Comparison of ENCODE assay signal across 9 mouse cellular contexts in genomic region chr11:120799316-120799890, GRCm38 (mm10). TPM values are rescaled to one million over a fixed set of nuclear protein-coding genes. Genes with fewer than 3 reads are reported as not detected.
DNase-seq lines count a peak whose midpoint lies in the region; ATAC-seq and TF ChIP-seq lines count a peak whose summit lies in the region.
"Had no signal": no experiment of that assay in that cellular context is flagged by ENCODE, and none has a peak within 500 bp of the region (broad histone marks: within the 10 kb centered on the region; RNA-seq: fewer than 3 reads in every experiment).

No protein-coding gene starts in this region.

- H3K27me3 ChIP-seq in forebrain, embryonic 10.5 days (ENCODE audit: poor library complexity, severe bottlenecking) = no peaks in the 10 kb centered on the region
- H3K27me3 ChIP-seq in forebrain, embryonic 12.5 days = no peaks in the 10 kb centered on the region
- no peaks in the 10 kb centered on the region for H3K27me3 ChIP-seq in kidney, postnatal 0 days (ENCODE audit: insufficient read depth, low read length)
- H3K27me3 ChIP-seq in embryonic facial prominence, embryonic 15.5 days = no peaks in the 10 kb centered on the region
- H3K27me3 ChIP-seq in lung, embryonic 16.5 days (ENCODE audit: control insufficient read depth, insufficient read depth, low read depth, low read length) = no peaks in the 10 kb centered on the region

- H3K9me3 ChIP-seq in forebrain, embryonic 10.5 days = no peaks in the 10 kb centered on the region
- H3K9me3 ChIP-seq in forebrain, embryonic 12.5 days = no peaks in the 10 kb centered on the region
- H3K9me3 ChIP-seq in kidney, postnatal 0 days (replicated peaks; ENCODE audit: low read length) = no peaks in the 10 kb centered on the region
- H3K9me3 ChIP-seq in embryonic facial prominence, embryonic 15.5 days (replicated peaks) = no peaks in the 10 kb centered on the region
- H3K9me3 ChIP-seq in lung, embryonic 16.5 days (ENCODE audit: control insufficient read depth, low read length) = no peaks in the 10 kb centered on the region

- peaks cover 6% of the 10 kb centered on the region for H3K36me3 ChIP-seq in forebrain, embryonic 10.5 days (replicated peaks)
- H3K36me3 ChIP-seq in forebrain, embryonic 12.5 days (replicated peaks) = peaks cover 3% of the 10 kb centered on the region; the same call in 1 of the 2 replicates
- H3K36me3 ChIP-seq in kidney, postnatal 0 days (ENCODE audit: insufficient read depth, low read length) = no peaks in the 10 kb centered on the region
- H3K36me3 ChIP-seq in embryonic facial prominence, embryonic 15.5 days = peaks cover 6% of the 10 kb centered on the region; the same call in 1 of the 2 replicates
- H3K36me3 ChIP-seq in lung, embryonic 16.5 days (ENCODE audit: control insufficient read depth, insufficient read depth, low read length) = no peaks in the 10 kb centered on the region

- peaks cover 34% of the 10 kb centered on the region for H3K4me1 ChIP-seq in forebrain, embryonic 10.5 days
- peaks cover 28% of the 10 kb centered on the region for H3K4me1 ChIP-seq in forebrain, embryonic 12.5 days
- H3K4me1 ChIP-seq in kidney, postnatal 0 days (replicated peaks; ENCODE audit: insufficient read depth, low read length) = no peaks in the 10 kb centered on the region; the same call in 1 of the 2 replicates
- H3K4me1 ChIP-seq in embryonic facial prominence, embryonic 15.5 days = peaks cover 25% of the 10 kb centered on the region
- peaks cover 20% of the 10 kb centered on the region for H3K4me1 ChIP-seq in lung, embryonic 16.5 days (replicated peaks; ENCODE audit: control insufficient read depth, insufficient read depth, low read length)

- peak overlapping the region; percentile 78 for H3K27ac ChIP-seq in forebrain, embryonic 10.5 days
- H3K27ac ChIP-seq in forebrain, embryonic 12.5 days = no peak overlapping the region
- H3K27ac ChIP-seq in kidney, postnatal 0 days = peak overlapping the region; percentile 32
- peak overlapping the region; percentile 74 for H3K27ac ChIP-seq in embryonic facial prominence, embryonic 15.5 days (replicated peaks)
- H3K27ac ChIP-seq in lung, embryonic 16.5 days (ENCODE audit: low read length) = peak overlapping the region; percentile 86

- ATAC-seq in forebrain, embryonic 12.5 days (ENCODE audit: low FRiP score) = no peak
- no peak for ATAC-seq in kidney, postnatal 0 days (replicated peaks; ENCODE audit: low FRiP score, low read depth)
- ATAC-seq in embryonic facial prominence, embryonic 15.5 days (ENCODE audit: insufficient number of reproducible peaks, low FRiP score, low TSS enrichment, low read depth) = no peak
- ATAC-seq in lung, embryonic 16.5 days (ENCODE audit: low read depth) = no peak

- no peak for TF ChIP-seq CTCF in kidney, postnatal 0 days (IDR thresholded peaks at IDR 0.05; ENCODE audit: low read depth)

- no peak overlapping the region for H3K4me2 ChIP-seq in forebrain, embryonic 12.5 days
- H3K4me2 ChIP-seq in kidney, postnatal 0 days (ENCODE audit: low read length) = no peak overlapping the region
- 0 out of 2 replicates have a peak overlapping the region, but pooled peaks have one; percentile 21 for H3K4me2 ChIP-seq in embryonic facial prominence, embryonic 15.5 days (replicated peaks)
- H3K4me2 ChIP-seq in lung, embryonic 16.5 days (ENCODE audit: low read depth, low read length) = peak overlapping the region; percentile 11; the same call in 1 of the 2 replicates

- peak overlapping the region; percentile 28; the same call in 1 of the 2 replicates for H3K4me3 ChIP-seq in forebrain, embryonic 10.5 days
- no peak overlapping the region for H3K4me3 ChIP-seq in forebrain, embryonic 12.5 days (replicated peaks)
- H3K4me3 ChIP-seq in kidney, postnatal 0 days (replicated peaks; ENCODE audit: low read depth, low read length) = no peak overlapping the region
- no peak overlapping the region for H3K4me3 ChIP-seq in embryonic facial prominence, embryonic 15.5 days (replicated peaks)
- no peak overlapping the region for H3K4me3 ChIP-seq in lung, embryonic 16.5 days (ENCODE audit: low read length)
- H3K4me3 ChIP-seq: erythroblast, embryonic 14.5 days had no signal

- no peak overlapping the region for H3K9ac ChIP-seq in forebrain, embryonic 12.5 days
- no peak overlapping the region for H3K9ac ChIP-seq in kidney, postnatal 0 days (ENCODE audit: low read depth, low read length)
- no peak overlapping the region for H3K9ac ChIP-seq in embryonic facial prominence, embryonic 15.5 days
- H3K9ac ChIP-seq in lung, embryonic 16.5 days (ENCODE audit: low read length) = no peak overlapping the region; the same call in 1 of the 2 replicates

- 76% methylated on average over 6 of the region's 6 CpGs for WGBS in forebrain, embryonic 10.5 days
- 83% methylated on average over 6 of the region's 6 CpGs for WGBS in forebrain, embryonic 12.5 days
- WGBS in kidney, postnatal 0 days = 75% methylated on average over 6 of the region's 6 CpGs
- WGBS in embryonic facial prominence, embryonic 15.5 days = 64% methylated on average over 6 of the region's 6 CpGs
- WGBS in lung, embryonic 16.5 days = 45% methylated on average over 6 of the region's 6 CpGs

- DNase-seq in forebrain, embryonic 10.5 days (ENCODE audit: extremely low spot score, low spot score) = no peak
- no peak for DNase-seq in kidney, postnatal 0 days (ENCODE audit: low spot score)
- no peak for DNase-seq in kidney, postnatal 14 days
- DNase-seq in adrenal gland, postnatal 10 days = no peak
- DNase-seq in urinary bladder, postnatal 36 days (ENCODE audit: low spot score in 2 of 2) = no peak

RNA-seq across cellular contexts. Expression of gene Dus1l, which starts 3.2 kb away (rescaled TPM):
- polyA plus RNA-seq in forebrain, embryonic 10.5 days (2016; fragmentation: Nextera tagmentation; extraction: Ambion mirVana) = 110 and 111 TPM in 2 replicates
- polyA plus RNA-seq in forebrain, embryonic 12.5 days (2016; fragmentation: Nextera tagmentation; extraction: Ambion mirVana) = 67.9 and 69.6 TPM in 2 replicates
- polyA plus RNA-seq in kidney, postnatal 0 days (2015; fragmentation: Nextera tagmentation; extraction: Ambion mirVana) = 66.0 and 73.0 TPM in 2 replicates
- 61.4 and 64.4 TPM in 2 replicates for polyA plus RNA-seq in embryonic facial prominence, embryonic 15.5 days (2015; fragmentation: Nextera tagmentation; extraction: Ambion mirVana)
- 74.0 and 80.9 TPM in 2 replicates for polyA plus RNA-seq in lung, embryonic 16.5 days (2015; fragmentation: Nextera tagmentation; extraction: Ambion mirVana)
- total RNA-seq in adrenal gland, postnatal 10 days (2021) = 10 to 100 TPM; 61.2 to 64.3 TPM

RNA-seq across cellular contexts. Expression of gene Gps1, which starts 15.3 kb away (rescaled TPM):
- polyA plus RNA-seq in forebrain, embryonic 10.5 days (2016; fragmentation: Nextera tagmentation; extraction: Ambion mirVana) = 281 and 283 TPM in 2 replicates
- 246 and 247 TPM in 2 replicates for polyA plus RNA-seq in forebrain, embryonic 12.5 days (2016; fragmentation: Nextera tagmentation; extraction: Ambion mirVana)
- 158 and 170 TPM in 2 replicates for polyA plus RNA-seq in kidney, postnatal 0 days (2015; fragmentation: Nextera tagmentation; extraction: Ambion mirVana)
- 205 and 214 TPM in 2 replicates for polyA plus RNA-seq in embryonic facial prominence, embryonic 15.5 days (2015; fragmentation: Nextera tagmentation; extraction: Ambion mirVana)
- polyA plus RNA-seq in lung, embryonic 16.5 days (2015; fragmentation: Nextera tagmentation; extraction: Ambion mirVana) = 187 and 188 TPM in 2 replicates
- total RNA-seq in adrenal gland, postnatal 10 days (2021) = 10 to 100 TPM; 84.2 to 89.3 TPM

RNA-seq across cellular contexts. Expression of gene Rfng, which starts 15.4 kb away (rescaled TPM):
- polyA plus RNA-seq in forebrain, embryonic 10.5 days (2016; fragmentation: Nextera tagmentation; extraction: Ambion mirVana) = 39.1 and 43.3 TPM in 2 replicates
- polyA plus RNA-seq in forebrain, embryonic 12.5 days (2016; fragmentation: Nextera tagmentation; extraction: Ambion mirVana) = 58.1 and 63.7 TPM in 2 replicates
- 32.4 and 32.6 TPM in 2 replicates for polyA plus RNA-seq in kidney, postnatal 0 days (2015; fragmentation: Nextera tagmentation; extraction: Ambion mirVana)
- polyA plus RNA-seq in embryonic facial prominence, embryonic 15.5 days (2015; fragmentation: Nextera tagmentation; extraction: Ambion mirVana) = 56.0 and 62.0 TPM in 2 replicates
- 39.3 and 43.0 TPM in 2 replicates for polyA plus RNA-seq in lung, embryonic 16.5 days (2015; fragmentation: Nextera tagmentation; extraction: Ambion mirVana)
- 10 to 100 TPM; 15.9 to 20.6 TPM for total RNA-seq in adrenal gland, postnatal 10 days (2021)

RNA-seq across cellular contexts. Expression of gene Fasn, which starts 24.9 kb away (rescaled TPM):
- 134 and 144 TPM in 2 replicates for polyA plus RNA-seq in forebrain, embryonic 10.5 days (2016; fragmentation: Nextera tagmentation; extraction: Ambion mirVana)
- 118 and 139 TPM in 2 replicates for polyA plus RNA-seq in forebrain, embryonic 12.5 days (2016; fragmentation: Nextera tagmentation; extraction: Ambion mirVana)
- 19.8 and 19.9 TPM in 2 replicates for polyA plus RNA-seq in kidney, postnatal 0 days (2015; fragmentation: Nextera tagmentation; extraction: Ambion mirVana)
- 46.2 and 48.8 TPM in 2 replicates for polyA plus RNA-seq in embryonic facial prominence, embryonic 15.5 days (2015; fragmentation: Nextera tagmentation; extraction: Ambion mirVana)
- 50.6 and 53.5 TPM in 2 replicates for polyA plus RNA-seq in lung, embryonic 16.5 days (2015; fragmentation: Nextera tagmentation; extraction: Ambion mirVana)
- total RNA-seq in adrenal gland, postnatal 10 days (2021) = 100 to 1,000 TPM in 1 of 2 experiments, 10 to 100 TPM in 1; 93.1 to 104 TPM

RNA-seq across cellular contexts. Expression of gene Hmga1b, which starts 36.8 kb away (rescaled TPM):
- 12.3 and 14.2 TPM in 2 replicates for polyA plus RNA-seq in forebrain, embryonic 10.5 days (2016; fragmentation: Nextera tagmentation; extraction: Ambion mirVana)
- polyA plus RNA-seq in forebrain, embryonic 12.5 days (2016; fragmentation: Nextera tagmentation; extraction: Ambion mirVana) = 5.2 and 6.1 TPM in 2 replicates
- polyA plus RNA-seq in kidney, postnatal 0 days (2015; fragmentation: Nextera tagmentation; extraction: Ambion mirVana) = 2.6 and 4.5 TPM in 2 replicates
- polyA plus RNA-seq in embryonic facial prominence, embryonic 15.5 days (2015; fragmentation: Nextera tagmentation; extraction: Ambion mirVana) = 3.8 and 5.9 TPM in 2 replicates
- polyA plus RNA-seq in lung, embryonic 16.5 days (2015; fragmentation: Nextera tagmentation; extraction: Ambion mirVana) = 3.9 and 5.0 TPM in 2 replicates
- total RNA-seq in adrenal gland, postnatal 10 days (2021) = 10 to 100 TPM; 23.9 to 46.6 TPM

Comparison
In these comparisons a context has a peak if more than half of its experiments do, and no peak if none do; other contexts are left out.
1. H3K4me2 ChIP-seq: peak in embryonic facial prominence, embryonic 15.5 days (single experiment) and lung, embryonic 16.5 days (single experiment); none in forebrain, embryonic 12.5 days (single experiment) and kidney, postnatal 0 days (single experiment).